Mouse (Mus musculus): ENCODE results near the gene Usp54. TPM values are rescaled to one million over a fixed set of nuclear protein-coding genes. Genes with fewer than 3 reads are reported as not detected.
A peak's percentile ranks its signal among the peaks of the same experiment; 100 is the strongest.

Gene Usp54
- polyA plus RNA-seq, 1 experiment from 2014 or later: 6.6 TPM

GRCm38 (mm10) chr14:20631253-20631652, 9.6 kb downstream of the Usp54 start:
- no peaks in the 10 kb centered on the region for H3K4me1 ChIP-seq
- 42% methylated on average over 4 of the region's 4 CpGs for WGBS

GRCm38 (mm10) chr14:20626971-20627370, 13.9 kb downstream of the Usp54 start:
- no peak overlapping the region for H3K27ac ChIP-seq (replicated peaks)
- WGBS: 67% methylated on average over 3 of the region's 3 CpGs
- no peak overlapping the region for H3K9ac ChIP-seq
- no peak for ATAC-seq (ENCODE audit: insufficient number of reproducible peaks, low FRiP score, low TSS enrichment, low read depth)
- H3K27me3 ChIP-seq: no peaks in the 10 kb centered on the region
- no peak overlapping the region for H3K4me2 ChIP-seq (replicated peaks)
- H3K36me3 ChIP-seq: no peaks in the 10 kb centered on the region
- no peaks in the 10 kb centered on the region for H3K4me1 ChIP-seq
- H3K4me3 ChIP-seq (replicated peaks): no peak overlapping the region
- no peaks in the 10 kb centered on the region for H3K9me3 ChIP-seq (replicated peaks)

More at GRCm38 (mm10) chr14:20631253-20631652, 9.6 kb downstream of the Usp54 start:
- no peaks in the 10 kb centered on the region for H3K27me3 ChIP-seq
- H3K36me3 ChIP-seq: no peaks in the 10 kb centered on the region
- no peak overlapping the region for H3K27ac ChIP-seq (replicated peaks)
- no peak overlapping the region for H3K4me2 ChIP-seq (replicated peaks)
- H3K4me3 ChIP-seq (replicated peaks): no peak overlapping the region
- no peak for ATAC-seq (ENCODE audit: insufficient number of reproducible peaks, low FRiP score, low TSS enrichment, low read depth)
- no peaks in the 10 kb centered on the region for H3K9me3 ChIP-seq (replicated peaks)
- H3K9ac ChIP-seq: no peak overlapping the region

GRCm38 (mm10) chr14:20626447-20626846, 14.4 kb downstream of the Usp54 start:
- Histone ChIP-seq H3K4me3 (replicated peaks) (no peak overlapping the region), H3K4me2 (replicated peaks) (no peak overlapping the region), H3K9ac (no peak overlapping the region), H3K27ac (replicated peaks) (no peak overlapping the region), H3K4me1 (no peaks in the 10 kb centered on the region), H3K36me3 (no peaks in the 10 kb centered on the region), H3K9me3 (replicated peaks) (no peaks in the 10 kb centered on the region), H3K27me3 (no peaks in the 10 kb centered on the region)
- 82% methylated on average over 2 of the region's 2 CpGs for WGBS
- no peak for ATAC-seq (ENCODE audit: insufficient number of reproducible peaks, low FRiP score, low TSS enrichment, low read depth)

GRCm38 (mm10) chr14:20622907-20623306, 18.0 kb downstream of the Usp54 start:
- Histone ChIP-seq H3K4me2 (replicated peaks) (no peak overlapping the region), H3K9me3 (replicated peaks) (no peaks in the 10 kb centered on the region), H3K36me3 (no peaks in the 10 kb centered on the region), H3K9ac (no peak overlapping the region), H3K27ac (replicated peaks) (no peak overlapping the region), H3K4me1 (no peaks in the 10 kb centered on the region), H3K4me3 (replicated peaks) (no peak overlapping the region), H3K27me3 (no peaks in the 10 kb centered on the region)
- WGBS: 84% methylated on average over 3 of the region's 3 CpGs
- ATAC-seq (ENCODE audit: insufficient number of reproducible peaks, low FRiP score, low TSS enrichment, low read depth): no peak

GRCm38 (mm10) chr14:20622412-20622811, 18.5 kb downstream of the Usp54 start:
- ATAC-seq (ENCODE audit: insufficient number of reproducible peaks, low FRiP score, low TSS enrichment, low read depth): no peak
- no peak overlapping the region for H3K4me2 ChIP-seq (replicated peaks)
- WGBS: 64% methylated on average over 2 of the region's 2 CpGs
- no peak overlapping the region; the same call in 1 of the 2 replicates for H3K27ac ChIP-seq (replicated peaks)
- H3K27me3 ChIP-seq: no peaks in the 10 kb centered on the region
- no peaks in the 10 kb centered on the region for H3K9me3 ChIP-seq (replicated peaks)
- no peaks in the 10 kb centered on the region for H3K4me1 ChIP-seq
- no peak overlapping the region for H3K9ac ChIP-seq
- no peaks in the 10 kb centered on the region for H3K36me3 ChIP-seq
- no peak overlapping the region for H3K4me3 ChIP-seq (replicated peaks)

- Histone ChIP-seq H3K4me1 (no peaks in the 10 kb centered on the region), H3K27me3 (no peaks in the 10 kb centered on the region), H3K9ac (no peak overlapping the region), H3K9me3 (replicated peaks) (no peaks in the 10 kb centered on the region), H3K27ac (replicated peaks) (no peak overlapping the region; the same call in 1 of the 2 replicates), H3K4me2 (replicated peaks) (no peak overlapping the region), H3K4me3 (replicated peaks) (no peak overlapping the region), H3K36me3 (no peaks in the 10 kb centered on the region)
- ATAC-seq (ENCODE audit: insufficient number of reproducible peaks, low FRiP score, low TSS enrichment, low read depth): no peak
- WGBS: 84% methylated on average over 2 of the region's 2 CpGs
Measured at GRCm38 (mm10) chr14:20621903-20622302, 19.0 kb downstream of the Usp54 start.

- no peak overlapping the region for H3K4me3 ChIP-seq (replicated peaks)
- H3K27ac ChIP-seq (replicated peaks): no peak overlapping the region
- H3K4me2 ChIP-seq (replicated peaks): no peak overlapping the region
- no peak for ATAC-seq (ENCODE audit: insufficient number of reproducible peaks, low FRiP score, low TSS enrichment, low read depth)
- H3K9me3 ChIP-seq (replicated peaks): no peaks in the 10 kb centered on the region
- H3K36me3 ChIP-seq: no peaks in the 10 kb centered on the region
- H3K4me1 ChIP-seq: no peaks in the 10 kb centered on the region
- no peak overlapping the region for H3K9ac ChIP-seq
- H3K27me3 ChIP-seq: no peaks in the 10 kb centered on the region
Measured at GRCm38 (mm10) chr14:20619131-20619530, 21.7 kb downstream of the Usp54 start.

- no peak overlapping the region for H3K27ac ChIP-seq (replicated peaks)
Measured at GRCm38 (mm10) chr14:20618211-20618610, 22.7 kb downstream of the Usp54 start.

GRCm38 (mm10) chr14:20616421-20616820, 24.4 kb downstream of the Usp54 start:
- no peak overlapping the region for H3K4me3 ChIP-seq (replicated peaks)
- no peaks in the 10 kb centered on the region for H3K9me3 ChIP-seq (replicated peaks)
- H3K27me3 ChIP-seq: no peaks in the 10 kb centered on the region
- H3K9ac ChIP-seq: no peak overlapping the region
- 54% methylated on average over 2 of the region's 2 CpGs for WGBS
- H3K36me3 ChIP-seq: no peaks in the 10 kb centered on the region
- H3K4me2 ChIP-seq (replicated peaks): no peak overlapping the region
- no peaks in the 10 kb centered on the region for H3K4me1 ChIP-seq
- H3K27ac ChIP-seq (replicated peaks): no peak overlapping the region
- ATAC-seq (ENCODE audit: insufficient number of reproducible peaks, low FRiP score, low TSS enrichment, low read depth): no peak

More at GRCm38 (mm10) chr14:20618211-20618610, 22.7 kb downstream of the Usp54 start:
- WGBS: 67% methylated on average over 5 of the region's 5 CpGs
- Histone ChIP-seq H3K36me3 (no peaks in the 10 kb centered on the region), H3K27me3 (no peaks in the 10 kb centered on the region), H3K9ac (no peak overlapping the region), H3K4me1 (no peaks in the 10 kb centered on the region), H3K4me3 (replicated peaks) (no peak overlapping the region), H3K4me2 (replicated peaks) (no peak overlapping the region), H3K9me3 (replicated peaks) (no peaks in the 10 kb centered on the region)
- no peak for ATAC-seq (ENCODE audit: insufficient number of reproducible peaks, low FRiP score, low TSS enrichment, low read depth)

- Histone ChIP-seq H3K4me1 (0 out of 2 replicates have a peak, but pooled peaks cover 4% of the 10 kb centered on the region), H3K4me3 (replicated peaks) (no peak overlapping the region), H3K4me2 (replicated peaks) (no peak overlapping the region), H3K36me3 (no peaks in the 10 kb centered on the region), H3K27me3 (no peaks in the 10 kb centered on the region), H3K27ac (replicated peaks) (no peak overlapping the region), H3K9ac (no peak overlapping the region), H3K9me3 (replicated peaks) (no peaks in the 10 kb centered on the region)
- no peak for ATAC-seq (ENCODE audit: insufficient number of reproducible peaks, low FRiP score, low TSS enrichment, low read depth)
- 96% methylated on average over 2 of the region's 2 CpGs for WGBS
Measured at GRCm38 (mm10) chr14:20615075-20615474, 25.8 kb downstream of the Usp54 start.

- no peak for ATAC-seq (ENCODE audit: insufficient number of reproducible peaks, low FRiP score, low TSS enrichment, low read depth)
Measured at GRCm38 (mm10) chr14:20612820-20613219, 28.0 kb downstream of the Usp54 start.

GRCm38 (mm10) chr14:20610146-20610545, 30.7 kb downstream of the Usp54 start:
- Histone ChIP-seq H3K27ac (replicated peaks) (peak overlapping the region; percentile 58), H3K9ac (no peak overlapping the region), H3K4me1 (0 out of 2 replicates have a peak, but pooled peaks cover 5% of the 10 kb centered on the region), H3K27me3 (no peaks in the 10 kb centered on the region), H3K36me3 (0 out of 2 replicates have a peak, but pooled peaks cover 6% of the 10 kb centered on the region), H3K4me2 (replicated peaks) (no peak overlapping the region), H3K4me3 (replicated peaks) (no peak overlapping the region), H3K9me3 (replicated peaks) (no peaks in the 10 kb centered on the region)
- no peak for ATAC-seq (ENCODE audit: insufficient number of reproducible peaks, low FRiP score, low TSS enrichment, low read depth)
- WGBS: 67% methylated on average over 4 of the region's 4 CpGs

More at GRCm38 (mm10) chr14:20612820-20613219, 28.0 kb downstream of the Usp54 start:
- Histone ChIP-seq H3K27me3 (no peaks in the 10 kb centered on the region), H3K9ac (no peak overlapping the region), H3K27ac (replicated peaks) (no peak overlapping the region), H3K36me3 (no peaks in the 10 kb centered on the region), H3K9me3 (replicated peaks) (no peaks in the 10 kb centered on the region), H3K4me1 (0 out of 2 replicates have a peak, but pooled peaks cover 5% of the 10 kb centered on the region), H3K4me3 (replicated peaks) (no peak overlapping the region), H3K4me2 (replicated peaks) (no peak overlapping the region)
- WGBS: 95% methylated on average over 1 of the region's 1 CpGs

Data from embryonic facial prominence, embryonic 15.5 days (tissue).